Mouse (Mus musculus) liver, adult 2 months (tissue): ENCODE measurements at regions not wholly inside any gene's neighbourhood (a gene's known extent, or its start where the extent isn't known, plus 50 kb on each side); places are given as distances from the start of the nearest gene placed in this dataset.

Experiments
- DNase-seq: peaks from one replicate; pipeline ENCODE4 v3.0.0-alpha.2; 2011; ENCODE audit warnings: low read depth, low spot score; ENCODE audit errors: extremely low read depth
- H3K27ac ChIP-seq: fragments of 200-500 bp; replicated peaks from 2 replicates; pipeline ENCODE4 v1.5.1; 2012; ENCODE audit warnings: low read depth, mild to moderate bottlenecking, control low read depth, inconsistent platforms, low read length; ENCODE audit not compliant: insufficient read depth
- H3K27me3 ChIP-seq: fragments of 200-500 bp; 2 replicates; pipeline ENCODE4 v1.6.1; 2012; ENCODE audit warnings: mild to moderate bottlenecking, moderate library complexity, low read length, inconsistent platforms; ENCODE audit not compliant: control insufficient read depth, insufficient read depth
- H3K36me3 ChIP-seq: fragments of 200-500 bp; 2 replicates; pipeline ENCODE4 v1.6.1; 2012; ENCODE audit warnings: low read length, inconsistent platforms; ENCODE audit not compliant: control insufficient read depth, insufficient read depth
- H3K4me1 ChIP-seq: fragments of 200-500 bp; 2 replicates; pipeline ENCODE4 v1.6.1; 2011; ENCODE audit warnings: low read length; ENCODE audit not compliant: control insufficient read depth, insufficient read depth
- H3K4me3 ChIP-seq: fragments of 200-500 bp; 2 replicates; pipeline ENCODE4 v1.5.1; 2011; ENCODE audit warnings: low read depth, mild to moderate bottlenecking, control low read depth, low read length, moderate library complexity; ENCODE audit not compliant: insufficient read depth
- H3K79me2 ChIP-seq: fragments of 200-500 bp; 2 replicates; pipeline ENCODE4 v1.6.1; 2012; ENCODE audit warnings: inconsistent platforms, mild to moderate bottlenecking, low read length, moderate library complexity; ENCODE audit not compliant: control insufficient read depth, insufficient read depth
- H3K9ac ChIP-seq: fragments of 200-500 bp; 2 replicates; pipeline ENCODE4 v1.6.1; 2012; ENCODE audit warnings: low read depth, mild to moderate bottlenecking, control low read depth, inconsistent platforms, low read length
- CTCF ChIP-seq: fragments of 200-500 bp; IDR thresholded peaks from 2 replicates; pipeline ENCODE4 v1.5.1; 2011; ENCODE audit warnings: low read depth, low read length, control low read depth
- POLR2A ChIP-seq: fragments of 200-500 bp; IDR thresholded peaks from 2 replicates; pipeline ENCODE4 v1.6.1; 2011; ENCODE audit warnings: low read length, control low read depth; ENCODE audit not compliant: insufficient read depth; ENCODE audit errors: extremely low read depth
- WGBS: fragments of 180-500 bp; shearing (Covaris S2); methylation state at CpG from one replicate; pipeline ENCODE4 v1.1.7; 2018; 5-methylcytosine and 5-hydroxymethylcytosine counted together

- TF ChIP-seq POLR2A (no peak), CTCF (no peak)
- Histone ChIP-seq H3K9ac (no peak overlapping the region), H3K4me1 (no peaks in the 10 kb centered on the region), H3K36me3 (no peaks in the 10 kb centered on the region), H3K27ac (no peak overlapping the region), H3K79me2 (no peaks in the 10 kb centered on the region), H3K27me3 (no peaks in the 10 kb centered on the region), H3K4me3 (no peak overlapping the region)
- whole genome bisulfite sequencing, result 80% methylated on average over 9 of the region's 9 CpGs
- DNase-seq, result no peak
Observed at GRCm38 (mm10) chr2:75425791-75426190, 233.3 kb upstream of the Hnrnpa3 start.

GRCm38 (mm10) chr2:75427936-75428458, 231.1 kb upstream of the Hnrnpa3 start:
- no peak for DNase-seq
- no peaks in the 10 kb centered on the region; the same call in 1 of the 2 replicates for H3K27me3 ChIP-seq
- H3K4me3 ChIP-seq, result no peak overlapping the region
- H3K4me1 ChIP-seq, result no peaks in the 10 kb centered on the region
- no peak overlapping the region for H3K9ac ChIP-seq
- H3K36me3 ChIP-seq, result no peaks in the 10 kb centered on the region
- TF ChIP-seq POLR2A, result no peak
- TF ChIP-seq CTCF, result no peak
- no peaks in the 10 kb centered on the region for H3K79me2 ChIP-seq
- 83% methylated on average over 4 of the region's 4 CpGs for WGBS
- H3K27ac ChIP-seq, result no peak overlapping the region

GRCm38 (mm10) chr2:75430161-75430940, 228.7 kb upstream of the Hnrnpa3 start:
- no peak for TF ChIP-seq POLR2A
- TF ChIP-seq CTCF, result no peak
- H3K9ac ChIP-seq, result no peak overlapping the region
- no peaks in the 10 kb centered on the region; the same call in 1 of the 2 replicates for H3K27me3 ChIP-seq
- H3K4me1 ChIP-seq, result no peaks in the 10 kb centered on the region
- H3K27ac ChIP-seq, result no peak overlapping the region
- H3K4me3 ChIP-seq, result no peak overlapping the region
- H3K79me2 ChIP-seq, result no peaks in the 10 kb centered on the region
- no peak for DNase-seq
- 77% methylated on average over 4 of the region's 4 CpGs for WGBS
- no peaks in the 10 kb centered on the region for H3K36me3 ChIP-seq

GRCm38 (mm10) chr2:75431981-75432380, 227.1 kb upstream of the Hnrnpa3 start:
- Histone ChIP-seq H3K27ac (no peak overlapping the region), H3K4me1 (no peaks in the 10 kb centered on the region), H3K9ac (no peak overlapping the region), H3K27me3 (no peaks in the 10 kb centered on the region; the same call in 1 of the 2 replicates), H3K79me2 (no peaks in the 10 kb centered on the region), H3K36me3 (no peaks in the 10 kb centered on the region), H3K4me3 (no peak overlapping the region)
- TF ChIP-seq CTCF (no peak), POLR2A (no peak)
- no peak for DNase-seq
- 82% methylated on average over 6 of the region's 6 CpGs for WGBS

GRCm38 (mm10) chr2:75434521-75434920, 224.5 kb upstream of the Hnrnpa3 start:
- no peaks in the 10 kb centered on the region; the same call in 1 of the 2 replicates for H3K27me3 ChIP-seq
- WGBS, result 92% methylated on average over 17 of the region's 17 CpGs
- H3K27ac ChIP-seq, result no peak overlapping the region
- H3K79me2 ChIP-seq, result no peaks in the 10 kb centered on the region
- no peak overlapping the region for H3K9ac ChIP-seq
- no peak overlapping the region for H3K4me3 ChIP-seq
- no peaks in the 10 kb centered on the region for H3K4me1 ChIP-seq
- no peak for DNase-seq
- TF ChIP-seq CTCF (no peak), POLR2A (no peak)
- no peaks in the 10 kb centered on the region for H3K36me3 ChIP-seq

GRCm38 (mm10) chr2:75439522-75440230, 219.4 kb upstream of the Hnrnpa3 start:
- H3K4me1 ChIP-seq, result no peaks in the 10 kb centered on the region
- no peaks in the 10 kb centered on the region for H3K36me3 ChIP-seq
- WGBS, result 75% methylated on average over 10 of the region's 10 CpGs
- H3K27me3 ChIP-seq, result no peaks in the 10 kb centered on the region
- H3K79me2 ChIP-seq, result no peaks in the 10 kb centered on the region
- H3K4me3 ChIP-seq, result no peak overlapping the region
- TF ChIP-seq POLR2A (no peak), CTCF (no peak)
- DNase-seq, result no peak
- no peak overlapping the region for H3K9ac ChIP-seq
- no peak overlapping the region for H3K27ac ChIP-seq
